Mouse (Mus musculus) gastrocnemius, adult 8-10 months (tissue): ENCODE measurements around the gene AI854703. TPM values are rescaled to one million over a fixed set of nuclear protein-coding genes. Genes with fewer than 3 reads are reported as not detected.
"Not testable (repeated sequence)": the region's sequence is repeated elsewhere in the genome, so short reads cannot be mapped to it uniquely, and the experiment has no call there.

Experiments used
- DNase-seq, 2 experiments: peaks; one replicate each; pipeline ENCODE4 v3.0.0; 2022; ENCODE audit warnings: low spot score in 2 of 2
- total RNA-seq, 4 experiments: library from RNA; stranded (reverse); gene quantifications; 2 replicates each; pipeline ENCODE4 v1.2.4; 2022

AI854703 gene
- total RNA-seq, 4 experiments from 2014 or later: 0.56 to 1.2 (median 0.71) TPM

GRCm38 (mm10) chr6:48613464-48613863, 13.1 kb upstream of the AI854703 start:
- no peak for DNase-seq

GRCm38 (mm10) chr6:48614756-48615155, 11.8 kb upstream of the AI854703 start:
- DNase-seq: no peak

GRCm38 (mm10) chr6:48620031-48620430, 6.5 kb upstream of the AI854703 start:
- DNase-seq: no peak

- not testable (repeated sequence) for DNase-seq
Observed at GRCm38 (mm10) chr6:48622186-48622843, 4.2 kb upstream of the AI854703 start.

- no peak for DNase-seq
Observed at GRCm38 (mm10) chr6:48623460-48623859, 3.1 kb upstream of the AI854703 start.

GRCm38 (mm10) chr6:48626984-48627383, 420 bp downstream of the AI854703 start:
- DNase-seq: peak; percentile 28 to 56

GRCm38 (mm10) chr6:48627511-48627924, 954 bp downstream of the AI854703 start:
- DNase-seq: no peak

GRCm38 (mm10) chr6:48628377-48628776, 1.8 kb downstream of the AI854703 start:
- no peak for DNase-seq

- DNase-seq: no peak
Observed at GRCm38 (mm10) chr6:48628808-48629660, 2.5 kb downstream of the AI854703 start.

- no peak for DNase-seq
Observed at GRCm38 (mm10) chr6:48629661-48630034, 3.1 kb downstream of the AI854703 start.

GRCm38 (mm10) chr6:48630831-48631230, 4.3 kb downstream of the AI854703 start:
- DNase-seq: no peak

GRCm38 (mm10) chr6:48635105-48635504, 8.5 kb downstream of the AI854703 start:
- no peak for DNase-seq

GRCm38 (mm10) chr6:48636515-48636914, 10.0 kb downstream of the AI854703 start:
- DNase-seq: no peak

GRCm38 (mm10) chr6:48637811-48638500, 11.4 kb downstream of the AI854703 start:
- DNase-seq: no peak

GRCm38 (mm10) chr6:48638553-48638952, 12.0 kb downstream of the AI854703 start:
- DNase-seq: no peak

- DNase-seq: no peak
Observed at GRCm38 (mm10) chr6:48641391-48641790, 14.8 kb downstream of the AI854703 start.

GRCm38 (mm10) chr6:48642764-48643292, 16.3 kb downstream of the AI854703 start:
- DNase-seq: no peak

- DNase-seq: peak; percentile 26 to 53
Observed at GRCm38 (mm10) chr6:48645660-48646308, 19.2 kb downstream of the AI854703 start.

GRCm38 (mm10) chr6:48646309-48646690, 19.7 kb downstream of the AI854703 start:
- no peak for DNase-seq

- DNase-seq: peak in 1 of 2 experiments; percentile 2
Observed at GRCm38 (mm10) chr6:48646995-48647394, 20.4 kb downstream of the AI854703 start, which contains the start of gene Gimap8. Gene Gimap8 (plus strand): TSS chr6:48647234.

- peak in 1 of 2 experiments; percentile 0 for DNase-seq
Observed at GRCm38 (mm10) chr6:48647611-48648010, 21.0 kb downstream of the AI854703 start.
